Mouse (Mus musculus): ENCODE measurements around the gene Hsd17b6. TPM values are rescaled to one million over a fixed set of nuclear protein-coding genes. Genes with fewer than 3 reads are reported as not detected.

Hsd17b6 gene
- polyA plus RNA-seq, 1 experiment from 2014 or later = not detected

GRCm38 (mm10) chr10:128004918-128005317, 2.5 kb downstream of the Hsd17b6 start:
- no peak overlapping the region for H3K27ac ChIP-seq
- no peak overlapping the region for H3K4me3 ChIP-seq
- no peak overlapping the region for H3K4me2 ChIP-seq
- H3K36me3 ChIP-seq = no peaks in the 10 kb centered on the region
- H3K27me3 ChIP-seq = no peaks in the 10 kb centered on the region
- 66% methylated on average over 10 of the region's 10 CpGs for WGBS
- H3K4me1 ChIP-seq = no peaks in the 10 kb centered on the region
- ATAC-seq (ENCODE audit: insufficient number of reproducible peaks, insufficient read depth, low FRiP score, low TSS enrichment, low read depth) = no peak
- no peak overlapping the region for H3K9ac ChIP-seq
- H3K9me3 ChIP-seq = no peaks in the 10 kb centered on the region

DNA sequence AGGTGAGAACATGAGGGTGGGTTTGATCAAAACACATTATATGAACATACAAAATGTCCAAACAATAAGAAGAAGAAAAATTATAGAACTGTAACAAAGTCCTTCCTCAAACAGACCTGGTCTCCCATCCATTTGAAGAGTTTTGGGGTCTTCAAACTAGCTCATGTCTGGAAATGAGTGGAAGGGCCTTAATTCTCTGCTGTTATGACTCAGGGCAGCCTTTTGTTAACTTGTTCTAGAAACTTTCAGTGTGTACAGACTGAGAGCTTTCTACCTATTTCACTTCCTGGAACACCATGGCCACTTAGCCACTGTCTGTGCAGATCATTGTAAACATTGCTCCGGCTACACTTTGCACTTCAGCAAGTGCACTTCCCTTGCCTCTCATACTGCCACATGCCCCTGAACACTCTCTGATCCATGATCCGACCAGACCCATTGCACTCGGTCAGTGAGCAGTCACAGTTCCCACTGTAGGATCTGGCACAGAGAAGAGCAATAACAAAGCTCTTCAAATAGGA, 4.1 kb downstream of the Hsd17b6 start:
- H3K36me3 ChIP-seq = no peaks in the 10 kb centered on the region
- no peak overlapping the region for H3K4me2 ChIP-seq
- no peaks in the 10 kb centered on the region for H3K9me3 ChIP-seq
- no peak overlapping the region for H3K4me3 ChIP-seq
- WGBS = 77% methylated on average over 3 of the region's 3 CpGs
- no peak for ATAC-seq (ENCODE audit: insufficient number of reproducible peaks, insufficient read depth, low FRiP score, low TSS enrichment, low read depth)
- no peak overlapping the region for H3K9ac ChIP-seq
- no peaks in the 10 kb centered on the region for H3K4me1 ChIP-seq
- H3K27me3 ChIP-seq = no peaks in the 10 kb centered on the region
- H3K27ac ChIP-seq = no peak overlapping the region

DNA sequence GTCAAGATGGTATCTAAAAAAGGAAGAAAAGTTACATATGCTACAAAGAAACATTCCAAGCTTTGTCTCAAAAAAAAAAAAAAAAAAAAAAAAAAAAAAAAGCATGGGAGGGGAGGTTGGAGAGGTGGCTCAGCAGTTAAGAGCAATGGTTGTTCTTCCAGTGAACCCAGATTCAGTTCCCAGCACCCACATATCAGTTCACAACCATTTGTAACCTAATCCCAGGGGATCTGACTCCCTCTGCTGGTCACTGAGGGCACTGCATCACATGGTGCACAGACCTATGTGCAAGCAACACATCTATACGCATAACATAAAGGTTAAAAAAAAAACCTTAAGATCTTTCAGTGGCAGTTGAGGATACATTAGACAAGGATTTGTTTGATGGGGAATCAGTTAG, 9.2 kb downstream of the Hsd17b6 start:
- H3K4me2 ChIP-seq = no peak overlapping the region
- no peak overlapping the region for H3K4me3 ChIP-seq
- 93% methylated on average over 1 of the region's 1 CpGs for WGBS
- H3K9ac ChIP-seq = no peak overlapping the region
- no peaks in the 10 kb centered on the region for H3K36me3 ChIP-seq
- H3K27ac ChIP-seq = no peak overlapping the region
- no peaks in the 10 kb centered on the region for H3K4me1 ChIP-seq
- H3K9me3 ChIP-seq = no peaks in the 10 kb centered on the region
- no peaks in the 10 kb centered on the region for H3K27me3 ChIP-seq
- ATAC-seq (ENCODE audit: insufficient number of reproducible peaks, insufficient read depth, low FRiP score, low TSS enrichment, low read depth) = no peak

- Histone ChIP-seq H3K9ac (no peak overlapping the region), H3K27me3 (no peaks in the 10 kb centered on the region), H3K4me3 (no peak overlapping the region), H3K36me3 (no peaks in the 10 kb centered on the region), H3K27ac (no peak overlapping the region), H3K4me1 (no peaks in the 10 kb centered on the region), H3K4me2 (no peak overlapping the region), H3K9me3 (no peaks in the 10 kb centered on the region)
- 85% methylated on average over 3 of the region's 3 CpGs for WGBS
- ATAC-seq (ENCODE audit: insufficient number of reproducible peaks, insufficient read depth, low FRiP score, low TSS enrichment, low read depth) = no peak
These were observed 10.7 kb downstream of the Hsd17b6 start for GRCm38 (mm10) chr10:127996690-127997089.

DNA sequence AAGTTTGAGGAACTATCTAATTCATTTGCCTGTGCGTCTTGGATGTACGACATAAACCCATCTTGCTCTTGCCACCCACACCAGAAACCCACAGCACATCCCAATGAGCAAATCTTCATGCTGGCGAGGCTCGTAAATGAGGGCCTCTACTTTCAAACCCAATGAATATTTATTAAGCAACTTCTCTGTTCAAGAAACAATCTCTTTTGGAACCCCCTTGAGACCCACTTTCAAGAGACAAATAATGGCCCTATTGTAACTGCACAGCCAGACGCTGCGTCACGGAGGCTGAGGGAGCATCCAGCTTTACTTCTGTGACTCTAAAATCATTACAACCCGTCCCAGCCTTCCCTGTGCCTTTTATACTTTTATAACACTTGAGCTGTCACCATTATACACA, 21.8 kb downstream of the Hsd17b6 start:
- no peak for ATAC-seq (ENCODE audit: insufficient number of reproducible peaks, insufficient read depth, low FRiP score, low TSS enrichment, low read depth)
- Histone ChIP-seq H3K36me3 (no peaks in the 10 kb centered on the region), H3K27ac (no peak overlapping the region), H3K4me3 (no peak overlapping the region), H3K4me2 (no peak overlapping the region), H3K27me3 (no peaks in the 10 kb centered on the region), H3K9ac (no peak overlapping the region), H3K4me1 (no peaks in the 10 kb centered on the region; the same call in 1 of the 2 replicates), H3K9me3 (no peaks in the 10 kb centered on the region)
- 45% methylated on average over 8 of the region's 8 CpGs for WGBS

DNA sequence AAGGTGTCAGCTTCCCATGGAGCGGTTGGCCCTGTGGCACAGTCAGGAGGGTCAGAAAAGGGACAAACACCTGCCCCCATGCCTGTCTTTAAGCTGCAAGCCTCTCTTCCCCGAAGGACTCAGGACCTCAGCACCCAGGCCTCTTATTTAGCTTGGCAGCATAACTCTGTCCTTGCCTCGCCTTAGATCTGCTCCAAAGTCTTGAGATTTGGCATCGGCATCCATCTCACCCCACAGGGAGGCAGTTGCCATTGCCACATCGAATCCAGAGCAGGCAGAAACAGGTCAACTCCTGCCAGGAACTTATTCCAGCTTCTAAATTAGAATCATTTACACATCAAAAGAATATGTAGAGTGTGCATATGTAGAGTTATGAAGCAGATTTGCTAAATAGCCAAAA, 22.8 kb downstream of the Hsd17b6 start:
- H3K4me2 ChIP-seq = no peak overlapping the region
- H3K27ac ChIP-seq = no peak overlapping the region
- no peak for ATAC-seq (ENCODE audit: insufficient number of reproducible peaks, insufficient read depth, low FRiP score, low TSS enrichment, low read depth)
- H3K9me3 ChIP-seq = no peaks in the 10 kb centered on the region
- H3K27me3 ChIP-seq = no peaks in the 10 kb centered on the region
- 74% methylated on average over 5 of the region's 5 CpGs for WGBS
- no peak overlapping the region for H3K4me3 ChIP-seq
- H3K9ac ChIP-seq = no peak overlapping the region
- no peaks in the 10 kb centered on the region for H3K36me3 ChIP-seq
- H3K4me1 ChIP-seq = no peaks in the 10 kb centered on the region; the same call in 1 of the 2 replicates

GRCm38 (mm10) chr10:127975503-127975902, 31.9 kb downstream of the Hsd17b6 start:
- peaks cover 7% of the 10 kb centered on the region for H3K4me1 ChIP-seq
- no peaks in the 10 kb centered on the region for H3K36me3 ChIP-seq
- H3K27ac ChIP-seq = peak overlapping the region; percentile 48; the same call in 1 of the 2 replicates
- H3K9ac ChIP-seq = no peak overlapping the region
- H3K27me3 ChIP-seq = no peaks in the 10 kb centered on the region
- 29% methylated on average over 1 of the region's 1 CpGs for WGBS
- no peak overlapping the region for H3K4me3 ChIP-seq
- H3K4me2 ChIP-seq = no peak overlapping the region
- no peaks in the 10 kb centered on the region for H3K9me3 ChIP-seq
- ATAC-seq (ENCODE audit: insufficient number of reproducible peaks, insufficient read depth, low FRiP score, low TSS enrichment, low read depth) = peak; percentile 80; the same call in 1 of the 2 replicates

- Histone ChIP-seq H3K36me3 (no peaks in the 10 kb centered on the region), H3K4me3 (no peak overlapping the region), H3K27ac (no peak overlapping the region), H3K4me2 (no peak overlapping the region), H3K9me3 (no peaks in the 10 kb centered on the region), H3K4me1 (peaks cover 19% of the 10 kb centered on the region), H3K27me3 (no peaks in the 10 kb centered on the region), H3K9ac (no peak overlapping the region)
- ATAC-seq (ENCODE audit: insufficient number of reproducible peaks, insufficient read depth, low FRiP score, low TSS enrichment, low read depth) = no peak
- 54% methylated on average over 3 of the region's 3 CpGs for WGBS
These were observed 33.3 kb downstream of the Hsd17b6 start for GRCm38 (mm10) chr10:127974062-127974461.

GRCm38 (mm10) chr10:127971135-127971534, 36.3 kb downstream of the Hsd17b6 start:
- Histone ChIP-seq H3K9me3 (no peaks in the 10 kb centered on the region), H3K9ac (no peak overlapping the region), H3K27ac (peak overlapping the region; percentile 44; the same call in 1 of the 2 replicates), H3K36me3 (no peaks in the 10 kb centered on the region), H3K4me2 (no peak overlapping the region), H3K4me3 (no peak overlapping the region), H3K4me1 (peaks cover 19% of the 10 kb centered on the region), H3K27me3 (no peaks in the 10 kb centered on the region)
- no peak for ATAC-seq (ENCODE audit: insufficient number of reproducible peaks, insufficient read depth, low FRiP score, low TSS enrichment, low read depth)
- WGBS = 53% methylated on average over 3 of the region's 3 CpGs

- peak overlapping the region; percentile 11; the same call in 1 of the 2 replicates for H3K4me2 ChIP-seq
- ATAC-seq (ENCODE audit: insufficient number of reproducible peaks, insufficient read depth, low FRiP score, low TSS enrichment, low read depth) = peak; percentile 75
- H3K9ac ChIP-seq = no peak overlapping the region
- no peaks in the 10 kb centered on the region for H3K9me3 ChIP-seq
- H3K4me1 ChIP-seq = peaks cover 19% of the 10 kb centered on the region
- no peaks in the 10 kb centered on the region for H3K27me3 ChIP-seq
- H3K27ac ChIP-seq = peak overlapping the region; percentile 44
- 7% methylated on average over 3 of the region's 3 CpGs for WGBS
- H3K36me3 ChIP-seq = no peaks in the 10 kb centered on the region
- no peak overlapping the region for H3K4me3 ChIP-seq
These were observed 37.0 kb downstream of the Hsd17b6 start for GRCm38 (mm10) chr10:127970359-127970831.

DNA sequence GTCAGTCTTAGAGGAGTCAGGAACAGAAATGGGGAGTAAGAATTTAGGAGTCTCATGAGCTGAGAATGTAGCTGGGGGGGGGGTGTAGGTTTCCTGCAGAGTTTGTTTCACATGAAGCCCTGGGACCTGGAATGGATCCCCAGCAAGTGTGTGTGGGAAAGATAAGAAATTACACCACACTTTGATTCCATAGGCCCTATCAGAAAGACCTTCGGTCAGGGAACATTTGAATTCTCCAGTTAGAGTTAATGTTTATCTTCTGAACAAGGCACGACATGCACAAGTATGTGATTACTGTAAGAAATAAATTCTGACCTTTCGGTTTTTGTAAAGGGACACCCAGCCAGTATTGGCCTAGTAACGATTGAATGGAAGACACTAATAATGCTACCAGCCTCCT, 37.6 kb downstream of the Hsd17b6 start:
- Histone ChIP-seq H3K4me2 (0 out of 2 replicates have a peak overlapping the region, but pooled peaks have one; percentile 11), H3K27me3 (no peaks in the 10 kb centered on the region), H3K36me3 (no peaks in the 10 kb centered on the region), H3K4me3 (no peak overlapping the region), H3K4me1 (peaks cover 19% of the 10 kb centered on the region), H3K27ac (peak overlapping the region; percentile 44), H3K9me3 (no peaks in the 10 kb centered on the region), H3K9ac (no peak overlapping the region)
- 27% methylated on average over 4 of the region's 4 CpGs for WGBS
- no peak for ATAC-seq (ENCODE audit: insufficient number of reproducible peaks, insufficient read depth, low FRiP score, low TSS enrichment, low read depth)

GRCm38 (mm10) chr10:127966506-127966905, 40.9 kb downstream of the Hsd17b6 start:
- H3K9ac ChIP-seq = no peak overlapping the region
- no peaks in the 10 kb centered on the region for H3K9me3 ChIP-seq
- H3K4me1 ChIP-seq = peaks cover 17% of the 10 kb centered on the region
- H3K36me3 ChIP-seq = no peaks in the 10 kb centered on the region
- no peak overlapping the region for H3K4me3 ChIP-seq
- no peaks in the 10 kb centered on the region for H3K27me3 ChIP-seq
- H3K27ac ChIP-seq = no peak overlapping the region
- no peak overlapping the region for H3K4me2 ChIP-seq
- ATAC-seq (ENCODE audit: insufficient number of reproducible peaks, insufficient read depth, low FRiP score, low TSS enrichment, low read depth) = no peak
- 96% methylated on average over 6 of the region's 6 CpGs for WGBS
